34 mouse cellular contexts compared by ENCODE assay signal in the genomic region with DNA sequence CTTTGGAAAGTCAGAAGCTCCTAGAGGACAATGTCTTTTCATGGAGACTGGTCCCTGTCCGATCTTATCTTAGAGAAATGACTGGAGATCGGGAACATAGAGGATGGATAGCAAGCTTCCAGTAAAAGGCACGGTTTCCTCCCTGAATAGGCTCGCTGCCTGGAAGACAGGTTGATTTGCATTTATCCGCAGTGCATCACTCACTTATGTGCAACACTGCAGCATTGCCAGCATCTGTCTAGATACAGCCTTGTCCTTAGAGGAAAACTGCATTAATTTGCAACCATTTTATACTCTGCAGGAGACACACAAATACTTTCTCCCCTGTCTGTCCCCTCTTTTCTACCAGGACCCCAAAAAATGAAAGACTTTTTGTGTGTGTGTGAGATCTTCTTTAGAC.
A peak's percentile ranks its signal among the peaks of the same experiment; 100 is the strongest.
DNase-seq lines count a peak whose midpoint lies in the region; ATAC-seq lines count a peak whose summit lies in the region.
"Had no signal": no experiment of that assay in that cellular context is flagged by ENCODE, and none has a peak within 500 bp of the region (broad histone marks: within the 10 kb centered on the region; RNA-seq: fewer than 3 reads in every experiment).

No protein-coding gene starts in this region.

- no peak overlapping the region for H3K4me3 ChIP-seq in forebrain, embryonic 14.5 days (ENCODE audit: low read depth, low read length)
- H3K4me3 ChIP-seq in forebrain, embryonic 13.5 days: no peak overlapping the region
- H3K4me3 ChIP-seq in hindbrain, embryonic 14.5 days (replicated peaks; ENCODE audit: low read length): no peak overlapping the region
- H3K4me3 ChIP-seq in hindbrain, embryonic 10.5 days: no peak overlapping the region
- H3K4me3 ChIP-seq in midbrain, embryonic 14.5 days (replicated peaks; ENCODE audit: low read depth, low read length): no peak overlapping the region
- no peak overlapping the region for H3K4me3 ChIP-seq in midbrain, embryonic 10.5 days
- H3K4me3 ChIP-seq: gastrocnemius, adult 2 months; liver, embryonic 12.5 days; megakaryocyte, embryonic 14.5 days had no signal

- H3K9me3 ChIP-seq in forebrain, embryonic 14.5 days (replicated peaks; ENCODE audit: control insufficient read depth, low read length): no peaks in the 10 kb centered on the region
- no peaks in the 10 kb centered on the region for H3K9me3 ChIP-seq in forebrain, embryonic 13.5 days (replicated peaks)
- H3K9me3 ChIP-seq in hindbrain, embryonic 14.5 days (ENCODE audit: control insufficient read depth, low read length): no peaks in the 10 kb centered on the region
- no peaks in the 10 kb centered on the region for H3K9me3 ChIP-seq in hindbrain, embryonic 10.5 days
- H3K9me3 ChIP-seq in midbrain, embryonic 14.5 days (ENCODE audit: control insufficient read depth, low read length): no peaks in the 10 kb centered on the region
- no peaks in the 10 kb centered on the region for H3K9me3 ChIP-seq in midbrain, embryonic 10.5 days (replicated peaks)
- H3K9me3 ChIP-seq: liver, embryonic 12.5 days had no signal

- no peak for ATAC-seq in forebrain, embryonic 14.5 days
- ATAC-seq in forebrain, embryonic 13.5 days: no peak
- no peak for ATAC-seq in hindbrain, embryonic 14.5 days (ENCODE audit: low FRiP score)
- ATAC-seq in midbrain, embryonic 14.5 days (ENCODE audit: low FRiP score, low TSS enrichment): no peak
- ATAC-seq: activated CD4-positive, CD25-positive, alpha-beta regulatory T cell, adult 4 months; forebrain, embryonic 16.5 days; intestine, embryonic 16.5 days; liver, embryonic 12.5 days; liver, postnatal 0 days; lung, postnatal 0 days had no signal

- no peak overlapping the region for H3K9ac ChIP-seq in forebrain, embryonic 14.5 days (ENCODE audit: low read length)
- no peak overlapping the region for H3K9ac ChIP-seq in forebrain, embryonic 13.5 days
- H3K9ac ChIP-seq in hindbrain, embryonic 14.5 days: no peak overlapping the region
- H3K9ac ChIP-seq in midbrain, embryonic 14.5 days (replicated peaks; ENCODE audit: low read length): no peak overlapping the region
- H3K9ac ChIP-seq: liver, embryonic 12.5 days; liver, postnatal 0 days had no signal

- no peaks in the 10 kb centered on the region for H3K27me3 ChIP-seq in forebrain, embryonic 14.5 days (replicated peaks; ENCODE audit: control insufficient read depth, insufficient read depth, low read length)
- H3K27me3 ChIP-seq in forebrain, embryonic 13.5 days: no peaks in the 10 kb centered on the region
- no peaks in the 10 kb centered on the region for H3K27me3 ChIP-seq in hindbrain, embryonic 14.5 days (ENCODE audit: control insufficient read depth, insufficient read depth, low read length)
- no peaks in the 10 kb centered on the region for H3K27me3 ChIP-seq in hindbrain, embryonic 10.5 days (ENCODE audit: insufficient read depth, poor library complexity, severe bottlenecking)
- no peaks in the 10 kb centered on the region for H3K27me3 ChIP-seq in midbrain, embryonic 14.5 days (ENCODE audit: control insufficient read depth, insufficient read depth, low read length)
- H3K27me3 ChIP-seq in midbrain, embryonic 10.5 days (ENCODE audit: low read depth, poor library complexity, severe bottlenecking): no peaks in the 10 kb centered on the region
- H3K27me3 ChIP-seq: CH12.LX; liver, embryonic 12.5 days; megakaryocyte, embryonic 14.5 days had no signal

- H3K27ac ChIP-seq in forebrain, embryonic 14.5 days (ENCODE audit: low read depth, low read length): no peak overlapping the region
- H3K27ac ChIP-seq in forebrain, embryonic 13.5 days: no peak overlapping the region
- peak overlapping the region; percentile 60 for H3K27ac ChIP-seq in hindbrain, embryonic 14.5 days
- no peak overlapping the region for H3K27ac ChIP-seq in hindbrain, embryonic 10.5 days
- H3K27ac ChIP-seq in midbrain, embryonic 14.5 days (replicated peaks; ENCODE audit: low read depth, low read length): 0 out of 2 replicates have a peak overlapping the region, but pooled peaks have one; percentile 38
- H3K27ac ChIP-seq in midbrain, embryonic 10.5 days (replicated peaks): no peak overlapping the region
- H3K27ac ChIP-seq: gastrocnemius, adult 2 months; kidney, postnatal 0 days; liver, embryonic 12.5 days had no signal

- peak; percentile 41 for DNase-seq in forebrain, embryonic 14.5 days (ENCODE audit: low spot score)
- DNase-seq in hindbrain, embryonic 14.5 days (ENCODE audit: low spot score): no peak
- no peak for DNase-seq in hindbrain, embryonic 10.5 days (ENCODE audit: low spot score)
- peak; percentile 47 for DNase-seq in midbrain, embryonic 14.5 days
- no peak for DNase-seq in midbrain, embryonic 10.5 days (ENCODE audit: low spot score)
- peak; percentile 30 for DNase-seq in right cerebral cortex, adult 18-20 months
- DNase-seq in right cerebral cortex, postnatal 4 days: no peak
- DNase-seq: adrenal gland, adult 2 months; adrenal gland, postnatal 36 days; cerebellum, adult 11 months; cerebellum, adult 9-10 months; cerebellum, postnatal 36 days; gastrocnemius, adult 2 months; gastrocnemius, postnatal 36 days; heart, adult 18-20 months; heart, postnatal 36 days; kidney, adult 8-10 months; kidney, postnatal 4 days; left cerebral cortex, postnatal 4 days; liver, postnatal 0 days; lung, postnatal 4 days; spleen, adult 18-20 months; thymus, adult 18-20 months; thymus, postnatal 25 days had no signal

- 74% methylated on average over 5 of the region's 5 CpGs for WGBS in forebrain, embryonic 14.5 days
- WGBS in forebrain, embryonic 13.5 days: 78% methylated on average over 5 of the region's 5 CpGs
- WGBS in hindbrain, embryonic 14.5 days: 47% methylated on average over 5 of the region's 5 CpGs
- 82% methylated on average over 5 of the region's 5 CpGs for WGBS in hindbrain, embryonic 10.5 days
- 66% methylated on average over 5 of the region's 5 CpGs for WGBS in midbrain, embryonic 14.5 days
- 85% methylated on average over 5 of the region's 5 CpGs for WGBS in midbrain, embryonic 10.5 days

- H3K4me1 ChIP-seq in forebrain, embryonic 14.5 days (ENCODE audit: control insufficient read depth, insufficient read depth, low read length): no peaks in the 10 kb centered on the region
- 0 out of 2 replicates have a peak, but pooled peaks cover under 1% of the 10 kb centered on the region for H3K4me1 ChIP-seq in forebrain, embryonic 13.5 days
- no peaks in the 10 kb centered on the region for H3K4me1 ChIP-seq in hindbrain, embryonic 14.5 days (replicated peaks; ENCODE audit: control insufficient read depth, insufficient read depth, low read length)
- H3K4me1 ChIP-seq in hindbrain, embryonic 10.5 days (replicated peaks): 0 out of 2 replicates have a peak, but pooled peaks cover 2% of the 10 kb centered on the region
- 0 out of 2 replicates have a peak, but pooled peaks cover 3% of the 10 kb centered on the region for H3K4me1 ChIP-seq in midbrain, embryonic 14.5 days (ENCODE audit: control insufficient read depth, insufficient read depth, low read length)
- no peaks in the 10 kb centered on the region for H3K4me1 ChIP-seq in midbrain, embryonic 10.5 days
- H3K4me1 ChIP-seq: liver, embryonic 12.5 days; megakaryocyte, embryonic 14.5 days had no signal

- H3K36me3 ChIP-seq in forebrain, embryonic 14.5 days (ENCODE audit: control insufficient read depth, insufficient read depth, low read length): no peaks in the 10 kb centered on the region
- H3K36me3 ChIP-seq in forebrain, embryonic 13.5 days (ENCODE audit: poor library complexity, severe bottlenecking): no peaks in the 10 kb centered on the region
- no peaks in the 10 kb centered on the region for H3K36me3 ChIP-seq in hindbrain, embryonic 14.5 days (replicated peaks; ENCODE audit: control insufficient read depth, insufficient read depth)
- H3K36me3 ChIP-seq in hindbrain, embryonic 10.5 days: no peaks in the 10 kb centered on the region
- H3K36me3 ChIP-seq in midbrain, embryonic 14.5 days (ENCODE audit: control insufficient read depth, insufficient read depth, low read length): no peaks in the 10 kb centered on the region
- no peaks in the 10 kb centered on the region for H3K36me3 ChIP-seq in midbrain, embryonic 10.5 days
- H3K36me3 ChIP-seq: liver, embryonic 12.5 days had no signal

- H3K4me2 ChIP-seq in forebrain, embryonic 14.5 days (ENCODE audit: low read length): no peak overlapping the region
- H3K4me2 ChIP-seq in forebrain, embryonic 13.5 days: no peak overlapping the region
- H3K4me2 ChIP-seq in hindbrain, embryonic 14.5 days (replicated peaks): no peak overlapping the region
- no peak overlapping the region for H3K4me2 ChIP-seq in midbrain, embryonic 14.5 days (ENCODE audit: low read length)
- H3K4me2 ChIP-seq: heart, embryonic 11.5 days; liver, embryonic 12.5 days had no signal

Comparison
In these comparisons a context has a peak if more than half of its experiments do, and no peak if none do; other contexts are left out.
1. DNase-seq: peak in forebrain, embryonic 14.5 days (single experiment), midbrain, embryonic 14.5 days (single experiment) and right cerebral cortex, adult 18-20 months (single experiment); none in hindbrain, embryonic 14.5 days (single experiment), hindbrain, embryonic 10.5 days (single experiment), midbrain, embryonic 10.5 days (single experiment) and right cerebral cortex, postnatal 4 days (single experiment).
2. H3K27ac ChIP-seq: peak in hindbrain, embryonic 14.5 days (single experiment) and midbrain, embryonic 14.5 days (single experiment); none in forebrain, embryonic 14.5 days (single experiment), forebrain, embryonic 13.5 days (single experiment), hindbrain, embryonic 10.5 days (single experiment) and midbrain, embryonic 10.5 days (single experiment).